Mouse (Mus musculus): Measurements from ENCODE around the gene Gm3573.
"Not testable (repeated sequence)": the region's sequence is repeated elsewhere in the genome, so short reads cannot be mapped to it uniquely, and the experiment has no call there.

Gene Gm3573

DNA sequence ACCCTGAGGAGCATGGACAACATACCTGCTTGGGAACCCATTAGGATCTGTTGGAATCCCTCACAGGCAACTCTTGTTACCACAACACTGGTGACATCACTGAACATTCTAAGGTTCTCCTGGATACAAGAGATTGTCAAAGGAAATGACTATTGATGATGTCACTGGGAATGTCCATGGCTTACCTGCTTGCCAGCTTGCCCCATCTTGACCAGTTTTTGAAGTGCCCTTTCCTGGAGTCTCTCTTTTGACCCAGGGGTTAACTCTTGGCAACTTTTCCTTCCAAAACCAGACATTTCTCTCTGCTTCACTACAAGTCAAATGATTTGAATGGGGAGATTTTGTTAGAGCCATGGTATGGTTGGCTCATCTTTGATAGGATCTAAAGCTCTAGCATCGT lies at the start of gene Gm3573:
Gene Gm3573, minus strand, starts transcription at position 101 of the 400 bp plus-strand sequence.
- not testable (repeated sequence) for TF ChIP-seq GATA4 (IDR thresholded peaks at IDR 0.05; ENCODE audit: insufficient replicate concordance, low read length)

DNA sequence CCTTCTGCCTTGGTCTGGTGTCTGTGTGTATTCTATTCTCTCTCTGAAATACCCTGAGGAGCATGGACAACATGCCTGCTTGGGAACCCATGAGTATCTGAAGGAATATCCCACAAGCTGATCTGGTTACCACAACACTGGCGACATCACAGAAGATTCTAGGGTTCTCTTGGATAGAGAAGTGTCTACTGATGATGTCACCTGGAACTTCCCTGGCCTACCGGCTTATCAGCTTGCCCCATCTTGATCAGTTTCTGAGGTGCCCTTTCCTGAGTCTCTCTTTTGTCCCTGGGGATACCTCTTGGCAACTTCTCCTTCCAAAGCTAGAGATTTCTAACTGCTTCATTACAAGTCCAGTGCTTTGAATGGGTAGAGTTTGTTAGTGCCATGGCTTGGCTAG lies 28.1 kb downstream of the Gm3573 start, which contains the start of gene Gm17027:
Gene Gm17027, minus strand, starts transcription at position 101 of the 400 bp plus-strand sequence.
- TF ChIP-seq GATA4 (IDR thresholded peaks at IDR 0.05; ENCODE audit: insufficient replicate concordance, low read length): not testable (repeated sequence)
